Mouse (Mus musculus) embryonic fibroblast, embryonic 13.5 days (primary cell): ENCODE results near the gene Dok1. TPM values are rescaled to one million over a fixed set of nuclear protein-coding genes. Genes with fewer than 3 reads are reported as not detected.

ENCODE experiments used
- H3K27ac ChIP-seq: 2 replicates; pipeline ENCODE4 v1.5.1; 2012; ENCODE audit warnings: low read length, control low read depth, inconsistent platforms; ENCODE audit not compliant: insufficient read depth
- H3K4me1 ChIP-seq: 2 replicates; pipeline ENCODE4 v1.6.1; 2011; ENCODE audit warnings: low read length; ENCODE audit not compliant: control insufficient read depth, insufficient read depth
- H3K4me3 ChIP-seq: 2 replicates; pipeline ENCODE4 v1.5.1; 2011; ENCODE audit warnings: mild to moderate bottlenecking, control low read depth, low read length; ENCODE audit not compliant: insufficient read depth
- CTCF ChIP-seq: IDR thresholded peaks from 2 replicates; pipeline ENCODE4 v1.5.1; 2011; ENCODE audit warnings: mild to moderate bottlenecking, control low read depth, low read length, moderate library complexity, borderline replicate concordance; ENCODE audit not compliant: insufficient read depth
- POLR2A ChIP-seq: IDR thresholded peaks from 2 replicates; pipeline ENCODE4 v1.6.1; 2011; ENCODE audit warnings: low read depth, mild to moderate bottlenecking, control low read depth, low read length, moderate library complexity
- polyA plus RNA-seq: library from polyadenylated mRNA; stranded (reverse); fragments of >200 nt; gene quantifications from 2 replicates; pipeline ENCODE4 v1.2.4, GENCODE M21; 2011; ENCODE audit warnings: low read depth; ENCODE audit not compliant: missing spikeins, insufficient read length

The Dok1 gene
- polyA plus RNA-seq, result 37.9 and 56.4 TPM in 2 replicates

DNA sequence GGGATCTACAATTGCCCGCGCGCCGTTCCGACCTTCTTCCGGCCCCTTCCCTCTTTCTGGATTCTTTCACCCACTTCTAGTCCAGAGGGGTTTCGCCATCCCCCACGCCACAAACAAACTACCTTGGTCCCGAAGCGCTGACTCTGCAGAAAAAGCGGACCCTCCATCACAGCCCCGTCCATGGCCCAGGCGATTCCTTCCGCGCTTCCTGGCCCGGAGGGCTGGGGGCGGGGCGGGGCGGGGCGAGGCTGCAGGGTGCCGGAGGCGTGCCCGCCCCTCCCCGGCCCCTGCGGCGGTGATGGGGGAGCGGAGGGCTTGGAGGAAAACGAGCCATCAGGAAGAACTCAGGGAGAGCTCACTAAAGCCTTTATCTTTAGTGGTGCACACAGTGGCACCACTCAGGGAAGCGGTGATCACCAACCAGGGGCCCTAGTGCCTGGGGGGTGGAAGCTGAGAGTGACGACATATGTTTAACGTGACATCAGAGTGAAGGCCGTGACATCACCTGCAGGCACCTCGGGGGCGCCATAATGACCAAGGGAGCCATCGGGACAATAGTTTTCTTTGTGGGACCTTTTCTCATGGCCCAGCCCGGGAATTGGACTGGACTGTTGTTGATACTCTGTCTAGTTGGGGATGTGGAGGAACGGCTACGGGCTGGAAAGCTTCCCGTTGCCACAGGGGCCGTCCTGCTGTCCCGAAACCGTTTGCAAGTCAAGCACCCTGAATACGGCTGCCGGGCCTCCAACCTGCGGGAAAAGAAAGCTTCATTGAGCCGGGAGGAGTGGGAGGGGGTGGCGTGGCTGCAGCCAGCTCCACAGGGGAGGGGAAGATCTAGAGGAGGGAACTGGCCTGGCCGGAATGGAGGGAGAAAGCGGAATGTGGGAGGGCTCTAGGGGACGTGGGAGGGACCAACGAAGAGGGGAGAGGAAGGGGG is at the start of gene Dok1, which contains the start of gene Loxl3:
Dok1 (minus strand) TSS at position 223 of the 937 bp plus-strand sequence.
Loxl3 (plus strand) TSS at position 925 of the 937 bp plus-strand sequence.
- H3K27ac ChIP-seq, result peak within 1 kb of the TSS; percentile 95
- peak within 1 kb of the TSS; percentile 93 for H3K4me3 ChIP-seq
- no peak for TF ChIP-seq CTCF
- TF ChIP-seq POLR2A, result peak; percentile 80
- H3K4me1 ChIP-seq, result peaks cover 16% of the 10 kb centered on the region

DNA sequence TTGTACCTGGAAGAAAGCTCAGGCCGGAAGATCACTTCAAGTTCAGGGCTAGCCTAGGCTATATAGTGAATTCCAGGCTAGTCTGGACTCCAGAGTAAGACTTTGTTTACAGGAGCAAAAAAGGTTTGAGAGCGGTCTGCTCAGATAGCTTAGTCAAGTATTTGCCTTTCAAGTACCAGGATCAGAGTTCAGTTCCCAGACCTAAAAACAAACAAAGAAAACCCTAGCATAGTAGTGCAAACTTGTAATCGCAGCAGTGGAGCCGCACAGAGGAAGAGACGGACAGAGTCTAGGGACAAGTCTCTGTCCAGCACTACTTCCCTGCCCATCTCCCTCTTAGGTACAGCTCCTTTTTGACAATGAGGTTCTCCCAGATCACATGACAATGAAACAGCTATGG is 46.9 kb upstream of the Dok1 start:
- Histone ChIP-seq H3K4me3 (no peak overlapping the region), H3K4me1 (no peaks in the 10 kb centered on the region), H3K27ac (no peak overlapping the region)
- TF ChIP-seq CTCF (no peak), POLR2A (no peak)

DNA sequence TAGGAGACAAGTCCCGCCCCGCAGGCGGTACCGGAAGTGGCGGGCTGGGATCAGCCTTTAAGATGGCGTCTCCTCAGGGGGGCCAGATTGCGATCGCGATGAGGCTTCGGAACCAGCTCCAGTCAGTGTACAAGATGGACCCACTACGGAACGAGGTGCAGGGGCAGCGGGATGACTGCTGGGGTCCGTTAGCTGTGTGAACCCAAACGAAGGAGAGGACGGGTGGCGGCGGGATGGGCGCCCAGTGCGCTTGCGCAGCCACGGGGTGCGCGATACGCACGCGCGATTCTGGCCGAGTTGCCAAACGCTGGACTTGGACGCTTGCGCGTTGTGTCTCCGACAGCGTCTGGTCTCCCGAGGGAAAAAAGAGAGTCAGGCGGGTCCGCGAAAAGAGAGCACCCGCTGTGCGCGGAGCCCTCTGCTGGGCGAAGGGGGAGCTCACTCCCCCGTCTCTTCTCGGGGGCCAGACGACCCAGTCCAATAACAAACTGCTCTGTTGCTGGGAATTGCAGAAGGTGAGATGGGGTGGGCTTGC is 45.1 kb upstream of the Dok1 start:
- Histone ChIP-seq H3K27ac (peak overlapping the region; percentile 84), H3K4me1 (no peaks in the 10 kb centered on the region), H3K4me3 (peak overlapping the region; percentile 76)
- TF ChIP-seq POLR2A, result peak; percentile 62
- TF ChIP-seq CTCF, result no peak

DNA sequence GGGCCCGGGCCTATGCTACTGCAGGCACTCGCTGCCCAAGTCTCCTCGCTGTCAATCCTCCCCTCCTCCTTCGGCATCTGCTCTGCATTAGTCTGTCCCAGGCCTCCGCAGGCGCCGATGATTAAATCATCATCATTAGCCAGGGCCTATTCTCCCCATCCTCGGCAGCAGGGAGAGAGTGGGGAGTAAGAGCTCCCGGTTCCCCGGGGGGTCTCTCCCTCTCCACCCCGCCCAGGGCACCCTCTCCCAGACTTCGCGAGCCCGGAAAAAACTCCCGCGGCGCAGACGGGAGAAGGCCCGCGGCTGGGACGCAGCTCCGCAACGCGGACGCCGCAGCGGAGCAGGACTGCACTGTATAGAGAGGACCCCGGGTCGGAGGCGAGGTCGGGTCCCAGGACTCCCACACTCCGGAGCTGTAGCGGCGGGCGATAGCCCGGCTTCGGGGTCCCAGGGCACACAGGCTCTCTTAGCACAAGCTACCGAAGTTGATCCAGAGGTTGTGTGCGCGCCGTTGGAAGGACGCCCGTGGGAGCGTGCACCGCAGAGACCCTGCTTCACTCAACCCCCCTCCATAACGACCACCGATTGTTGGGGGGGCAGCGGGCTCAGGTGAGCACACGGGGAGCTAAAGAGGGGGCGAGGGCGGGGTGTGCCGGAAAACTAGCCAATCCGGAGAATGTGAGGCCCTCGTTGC is 44.5 kb upstream of the Dok1 start, which contains the start of gene Pcgf1:
Pcgf1 (plus strand) TSS at position 240 of the 694 bp plus-strand sequence.
- Histone ChIP-seq H3K27ac (peak within 1 kb of the TSS; percentile 84), H3K4me3 (peak within 1 kb of the TSS; percentile 76), H3K4me1 (no peaks in the 10 kb centered on the region)
- TF ChIP-seq CTCF (no peak), POLR2A (no peak; the same call in 1 of the 2 replicates)

DNA sequence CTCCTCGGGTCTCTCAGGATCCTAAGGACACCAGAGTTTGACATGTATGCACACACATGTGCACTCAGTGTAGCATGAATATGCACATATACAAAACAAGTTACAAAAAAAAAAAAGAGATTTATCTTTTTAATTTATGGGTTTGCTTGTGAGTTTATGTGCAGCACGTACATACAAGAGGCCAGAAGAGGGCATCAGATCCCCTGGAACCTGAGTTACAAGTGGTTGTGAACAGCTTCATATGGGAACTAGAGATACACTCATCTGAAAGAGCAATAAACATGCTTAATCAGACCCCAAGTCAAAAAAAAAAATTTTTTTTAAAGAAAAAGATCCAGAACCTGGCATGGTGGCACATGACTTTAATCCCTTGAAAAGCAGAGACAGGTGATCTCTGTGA is 41.7 kb upstream of the Dok1 start:
- H3K4me1 ChIP-seq, result no peaks in the 10 kb centered on the region
- no peak overlapping the region for H3K27ac ChIP-seq
- no peak for TF ChIP-seq CTCF
- TF ChIP-seq POLR2A, result no peak
- no peak overlapping the region for H3K4me3 ChIP-seq

DNA sequence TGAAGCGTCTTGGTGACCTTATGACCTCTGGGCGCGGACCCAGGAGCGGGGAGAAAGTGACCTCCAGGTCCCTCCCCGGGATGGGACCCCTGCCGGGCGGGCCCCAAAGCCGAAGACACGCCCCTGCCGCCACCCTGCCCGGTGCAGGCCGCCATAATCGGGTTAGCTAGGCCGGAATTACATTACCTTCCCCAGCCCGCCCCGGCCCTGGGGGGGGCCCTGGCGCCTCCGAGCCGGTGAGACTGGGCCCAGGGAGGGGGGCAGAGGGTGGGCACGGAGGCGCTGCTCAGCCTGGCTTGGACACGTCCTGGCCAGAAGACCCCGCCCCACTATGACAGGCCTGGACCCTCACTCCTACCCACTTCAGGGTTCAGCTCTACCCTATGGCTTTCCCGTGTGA is 37.9 kb upstream of the Dok1 start:
- TF ChIP-seq CTCF (no peak), POLR2A (no peak)
- Histone ChIP-seq H3K27ac (no peak overlapping the region), H3K4me3 (no peak overlapping the region), H3K4me1 (no peaks in the 10 kb centered on the region)

DNA sequence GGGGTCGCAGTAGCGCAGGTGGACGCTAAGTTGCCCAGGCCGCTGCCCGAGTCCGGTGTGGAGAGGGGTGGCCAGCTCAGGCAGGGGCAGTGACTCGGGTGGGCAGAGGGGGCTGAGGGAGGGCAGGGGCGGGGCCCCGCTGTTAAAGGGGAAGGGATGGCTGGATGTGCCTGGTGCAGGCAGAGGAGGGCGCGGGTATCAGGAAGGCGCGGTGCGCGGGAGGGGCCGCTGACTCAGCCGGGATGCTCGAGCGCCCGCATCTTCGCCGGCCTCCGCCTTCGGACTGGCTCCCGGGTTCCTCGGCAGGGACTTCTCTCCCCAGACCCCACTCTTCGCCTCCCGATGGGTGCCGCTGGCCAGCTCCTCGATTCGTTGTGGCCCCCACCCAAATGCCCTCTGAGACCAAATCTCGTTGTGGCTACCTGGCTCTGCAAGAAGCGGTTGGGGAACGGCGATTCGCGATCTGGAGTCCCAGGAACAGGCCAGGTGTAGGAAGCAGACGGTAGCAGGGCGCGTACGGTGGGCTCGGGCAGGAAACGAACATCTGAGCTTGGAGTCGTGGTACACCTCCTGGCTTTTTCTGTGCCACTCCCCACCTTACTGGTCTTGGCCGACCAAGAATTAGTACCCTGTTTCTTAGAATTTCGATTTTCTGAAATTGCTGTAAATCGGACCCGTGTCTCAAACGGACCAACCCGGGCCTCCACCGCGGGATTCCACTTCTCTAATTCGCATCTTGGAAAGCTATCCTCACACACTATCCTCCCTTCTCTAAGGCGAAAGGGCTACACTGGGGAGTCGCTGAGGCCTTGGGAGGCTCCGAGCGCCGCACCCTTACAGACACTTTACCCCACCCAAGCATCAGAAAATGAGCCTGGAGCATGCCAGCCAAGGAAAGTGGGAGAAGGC is 37.3 kb upstream of the Dok1 start:
- no peak overlapping the region for H3K27ac ChIP-seq
- no peak overlapping the region for H3K4me3 ChIP-seq
- TF ChIP-seq POLR2A (no peak), CTCF (no peak)
- H3K4me1 ChIP-seq, result no peaks in the 10 kb centered on the region

DNA sequence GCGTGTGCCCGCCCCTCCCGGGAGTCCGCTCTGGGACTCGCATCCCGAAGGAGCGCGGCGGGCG is 36.8 kb upstream of the Dok1 start, which contains the start of gene Tlx2:
Tlx2 (minus strand) TSS at position 47 of the 64 bp plus-strand sequence.
- no peaks in the 10 kb centered on the region for H3K4me1 ChIP-seq
- TF ChIP-seq CTCF (no peak), POLR2A (no peak)
- no peak within 1 kb of the TSS for H3K4me3 ChIP-seq
- no peak within 1 kb of the TSS for H3K27ac ChIP-seq
